Mouse (Mus musculus): ENCODE results near the gene Rgr.

The Rgr gene

GRCm38 (mm10) chr14:37048914-37049410 is at the start of gene Rgr:
Gene Rgr (minus strand): TSS chr14:37048964.
- DNase-seq (ENCODE audit: low read depth), result no peak

GRCm38 (mm10) chr14:37097956-37098530 is 49.3 kb upstream of the Rgr start, which contains the start of gene Cdhr1:
Gene Cdhr1 (minus strand): TSS chr14:37098347.
- DNase-seq (ENCODE audit: low read depth), result no peak

GRCm38 (mm10) chr14:37095556-37095955 is 46.8 kb upstream of the Rgr start:
- DNase-seq (ENCODE audit: low read depth), result no peak

GRCm38 (mm10) chr14:37094436-37094835 is 45.7 kb upstream of the Rgr start:
- no peak for DNase-seq (ENCODE audit: low read depth)

GRCm38 (mm10) chr14:37083755-37084154 is 35.0 kb upstream of the Rgr start:
- DNase-seq (ENCODE audit: low read depth), result no peak

GRCm38 (mm10) chr14:37080724-37081123 is 32.0 kb upstream of the Rgr start:
- DNase-seq (ENCODE audit: low read depth), result no peak

- no peak for DNase-seq (ENCODE audit: low read depth)
Measured at GRCm38 (mm10) chr14:37068516-37068915, 19.8 kb upstream of the Rgr start.

- no peak for DNase-seq (ENCODE audit: low read depth)
Measured at GRCm38 (mm10) chr14:37067629-37068028, 18.9 kb upstream of the Rgr start, which contains the start of gene Lrit2. Gene Lrit2 (plus strand): TSS chr14:37067929.

GRCm38 (mm10) chr14:37066636-37067035 is 17.9 kb upstream of the Rgr start:
- DNase-seq (ENCODE audit: low read depth), result no peak

- no peak for DNase-seq (ENCODE audit: low read depth)
Measured at GRCm38 (mm10) chr14:37064849-37065248, 16.1 kb upstream of the Rgr start.

GRCm38 (mm10) chr14:37034432-37034831 is 14.3 kb downstream of the Rgr start:
- DNase-seq (ENCODE audit: low read depth), result no peak

GRCm38 (mm10) chr14:37033241-37033640 is 15.5 kb downstream of the Rgr start:
- DNase-seq (ENCODE audit: low read depth), result peak; percentile 12

- no peak for DNase-seq (ENCODE audit: low read depth)
Measured at GRCm38 (mm10) chr14:37032481-37033104, 16.2 kb downstream of the Rgr start.

- no peak for DNase-seq (ENCODE audit: low read depth)
Measured at GRCm38 (mm10) chr14:37028555-37028954, 20.2 kb downstream of the Rgr start.

- DNase-seq (ENCODE audit: low read depth), result no peak
Measured at GRCm38 (mm10) chr14:37027951-37028350, 20.8 kb downstream of the Rgr start.

- DNase-seq (ENCODE audit: low read depth), result no peak
Measured at GRCm38 (mm10) chr14:37027248-37027933, 21.4 kb downstream of the Rgr start.

- no peak for DNase-seq (ENCODE audit: low read depth)
Measured at GRCm38 (mm10) chr14:37015894-37016293, 32.9 kb downstream of the Rgr start.

GRCm38 (mm10) chr14:37013644-37014043 is 35.1 kb downstream of the Rgr start:
- no peak for DNase-seq (ENCODE audit: low read depth)

GRCm38 (mm10) chr14:37009686-37010085 is 39.1 kb downstream of the Rgr start:
- no peak for DNase-seq (ENCODE audit: low read depth)

GRCm38 (mm10) chr14:37006489-37006888 is 42.3 kb downstream of the Rgr start:
- DNase-seq (ENCODE audit: low read depth), result no peak

- DNase-seq (ENCODE audit: low read depth), result no peak
Measured at GRCm38 (mm10) chr14:37005865-37006264, 42.9 kb downstream of the Rgr start.

GRCm38 (mm10) chr14:37003431-37004095 is 45.2 kb downstream of the Rgr start:
- peak; percentile 28 for DNase-seq (ENCODE audit: low read depth)

GRCm38 (mm10) chr14:37002852-37003251 is 45.9 kb downstream of the Rgr start:
- DNase-seq (ENCODE audit: low read depth), result no peak
